Mouse (Mus musculus) heart, embryonic 11.5 days (tissue): ENCODE results near the gene Ctsq. TPM values are rescaled to one million over a fixed set of nuclear protein-coding genes. Genes with fewer than 3 reads are reported as not detected.
"Not testable (repeated sequence)": the region's sequence is repeated elsewhere in the genome, so short reads cannot be mapped to it uniquely, and the experiment has no call there.

Source experiments
- ATAC-seq: fragments of 200-750 bp; cut with Nextera tagmentation; replicated peaks from 2 replicates; pipeline ENCODE4 v1.8.0; 2017; ENCODE audit warnings: moderate library complexity; ENCODE audit not compliant: insufficient number of reproducible peaks, low FRiP score, low TSS enrichment
- H3K27ac ChIP-seq: fragments of 300-500 bp; sonication (generic); 2 replicates; pipeline ENCODE4 v1.5.1; 2014; ENCODE audit warnings: mild to moderate bottlenecking, low read depth, low read length
- H3K27me3 ChIP-seq: fragments of 300-500 bp; sonication (generic); 2 replicates; pipeline ENCODE4 v1.6.1; 2014; ENCODE audit warnings: mild to moderate bottlenecking, low read length, mixed read lengths; ENCODE audit not compliant: control insufficient read depth, insufficient read depth
- H3K36me3 ChIP-seq: fragments of 300-500 bp; sonication (generic); 2 replicates; pipeline ENCODE4 v1.6.1; 2014; ENCODE audit warnings: mild to moderate bottlenecking, low read length, moderate library complexity, mixed read lengths; ENCODE audit not compliant: control insufficient read depth, insufficient read depth
- H3K4me1 ChIP-seq: fragments of 300-500 bp; sonication (generic); 2 replicates; pipeline ENCODE4 v1.6.1; 2014; ENCODE audit warnings: low read length; ENCODE audit not compliant: control insufficient read depth, insufficient read depth
- H3K4me2 ChIP-seq: fragments of 300-500 bp; sonication (generic); 2 replicates; pipeline ENCODE4 v1.6.1; 2014; ENCODE audit warnings: mild to moderate bottlenecking, moderate library complexity
- H3K4me3 ChIP-seq: fragments of 300-500 bp; sonication (generic); 2 replicates; pipeline ENCODE4 v1.5.1; 2014; ENCODE audit warnings: low read depth, low read length
- H3K9ac ChIP-seq: fragments of 300-500 bp; sonication (generic); 2 replicates; pipeline ENCODE4 v1.6.1; 2014; ENCODE audit warnings: mild to moderate bottlenecking, low read depth, low read length, moderate library complexity
- H3K9me3 ChIP-seq: fragments of 300-500 bp; sonication (generic); replicated peaks from 2 replicates; pipeline ENCODE4 v1.6.1; 2016; ENCODE audit warnings: low read length; ENCODE audit not compliant: control insufficient read depth
- WGBS: fragments of 180-500 bp; shearing (Covaris S2); extraction: QIAGEN DNeasy Blood & Tissue Kit; methylation state at CpG from one replicate; pipeline ENCODE4 v1.1.7; 2014; ENCODE audit not compliant: insufficient replicate concordance; 5-methylcytosine and 5-hydroxymethylcytosine counted together
- polyA plus RNA-seq: library from polyadenylated mRNA; unstranded; fragments of >200 nt; fragmentation: Nextera tagmentation; extraction: Ambion mirVana; gene quantifications from 2 replicates; pipeline ENCODE4 v1.2.1, GENCODE M21; 2014

The Ctsq gene
- polyA plus RNA-seq = not detected in 2 replicates

GRCm38 (mm10) chr13:61040531-61040930 lies at the start of gene Ctsq:
Gene Ctsq, minus strand, starts transcription at chr13:61040631.
- no peak within 1 kb of the TSS for H3K4me2 ChIP-seq
- no peaks in the 10 kb centered on the region for H3K27me3 ChIP-seq
- peaks cover 4% of the 10 kb centered on the region; the same call in 1 of the 2 replicates for H3K9me3 ChIP-seq
- no peak within 1 kb of the TSS for H3K27ac ChIP-seq
- no peak within 1 kb of the TSS for H3K9ac ChIP-seq
- no peaks in the 10 kb centered on the region for H3K36me3 ChIP-seq
- no peak within 1 kb of the TSS for H3K4me3 ChIP-seq
- no peak for ATAC-seq
- H3K4me1 ChIP-seq = no peaks in the 10 kb centered on the region
- WGBS = 45% methylated on average over 3 of the region's 3 CpGs

- 68% methylated on average over 3 of the region's 3 CpGs for WGBS
- no peak for ATAC-seq
- H3K9ac ChIP-seq = no peak overlapping the region
- H3K4me1 ChIP-seq = no peaks in the 10 kb centered on the region
- H3K27ac ChIP-seq = no peak overlapping the region
- H3K36me3 ChIP-seq = no peaks in the 10 kb centered on the region
- no peaks in the 10 kb centered on the region; the same call in 1 of the 2 replicates for H3K9me3 ChIP-seq
- no peak overlapping the region for H3K4me2 ChIP-seq
- H3K4me3 ChIP-seq = no peak overlapping the region
- H3K27me3 ChIP-seq = no peaks in the 10 kb centered on the region
Observed at GRCm38 (mm10) chr13:61022785-61023184, 17.6 kb downstream of the Ctsq start.

DNA sequence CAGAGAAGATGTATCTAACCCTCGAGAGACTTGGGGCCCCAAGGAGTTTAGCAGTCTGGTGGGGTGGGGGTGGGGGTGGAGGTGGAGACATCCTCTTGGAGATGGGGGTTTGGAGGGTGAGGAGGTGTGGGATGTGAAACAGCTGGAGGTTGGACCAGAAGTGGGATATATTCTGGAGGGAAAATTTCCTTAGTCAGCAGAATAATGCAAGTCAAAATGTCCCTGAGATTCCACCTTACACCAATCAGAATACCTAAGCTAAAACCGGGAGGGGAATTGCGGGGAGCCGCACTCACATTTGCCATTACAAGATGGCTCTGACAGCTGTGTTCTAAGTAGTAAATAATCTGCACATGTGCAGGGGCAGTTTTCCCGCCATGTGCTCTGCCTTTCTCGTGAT lies 18.6 kb downstream of the Ctsq start:
- ATAC-seq = no peak
- Histone ChIP-seq H3K4me1 (no peaks in the 10 kb centered on the region), H3K9me3 (no peaks in the 10 kb centered on the region; the same call in 1 of the 2 replicates), H3K27ac (no peak overlapping the region), H3K4me2 (no peak overlapping the region), H3K4me3 (no peak overlapping the region), H3K36me3 (no peaks in the 10 kb centered on the region), H3K27me3 (no peaks in the 10 kb centered on the region), H3K9ac (no peak overlapping the region)
- 92% methylated on average over 5 of the region's 6 CpGs for WGBS

DNA sequence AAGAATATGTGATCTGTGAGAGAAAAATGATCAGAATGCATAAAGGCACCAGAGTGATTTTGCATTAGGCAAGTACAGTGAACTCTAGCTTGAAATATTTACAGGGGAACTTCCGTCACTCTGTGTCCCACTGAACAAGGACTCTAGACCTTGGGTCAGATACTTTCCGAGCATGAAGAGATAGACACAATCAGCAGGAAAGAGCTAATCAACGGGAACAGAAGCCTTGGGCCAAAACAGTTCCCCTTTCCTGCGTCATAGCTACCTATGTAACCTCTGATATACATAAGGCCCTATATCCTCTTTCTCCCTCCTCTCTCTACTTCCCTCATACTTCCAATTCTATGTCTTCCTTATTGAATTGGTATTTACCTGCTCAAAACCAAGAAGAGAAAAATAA lies 30.3 kb downstream of the Ctsq start:
- Histone ChIP-seq H3K9ac (no peak overlapping the region), H3K27me3 (no peaks in the 10 kb centered on the region), H3K9me3 (no peaks in the 10 kb centered on the region), H3K4me1 (no peaks in the 10 kb centered on the region), H3K36me3 (no peaks in the 10 kb centered on the region), H3K4me2 (no peak overlapping the region), H3K4me3 (no peak overlapping the region), H3K27ac (no peak overlapping the region)
- 59% methylated on average over 4 of the region's 4 CpGs for WGBS
- ATAC-seq = no peak

DNA sequence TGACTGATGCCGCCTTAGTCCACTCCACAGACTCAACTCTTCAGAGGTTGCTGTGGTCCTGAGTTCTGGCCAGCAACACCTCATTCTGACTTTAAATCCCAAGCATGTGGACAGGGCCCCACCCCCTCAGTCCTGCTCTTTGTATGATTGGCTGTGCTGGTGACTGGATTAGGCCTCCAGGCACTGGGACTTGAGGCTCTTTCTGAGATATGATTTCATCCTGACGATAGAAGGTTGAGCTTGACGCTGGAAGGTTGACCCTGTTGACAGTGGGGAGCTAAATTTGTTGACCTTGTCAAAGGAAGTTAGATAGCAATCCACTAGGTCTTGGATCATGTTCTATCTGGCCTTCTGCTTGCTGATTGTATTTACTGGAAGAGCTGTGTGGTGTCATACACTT lies 34.6 kb downstream of the Ctsq start, which contains the start of gene Ctsj:
Ctsj (minus strand) TSS at position 101 of the 400 bp plus-strand sequence.
- no peak within 1 kb of the TSS for H3K27ac ChIP-seq
- no peaks in the 10 kb centered on the region for H3K27me3 ChIP-seq
- H3K9ac ChIP-seq = no peak within 1 kb of the TSS
- H3K4me3 ChIP-seq = no peak within 1 kb of the TSS
- H3K36me3 ChIP-seq = no peaks in the 10 kb centered on the region
- H3K9me3 ChIP-seq = no peaks in the 10 kb centered on the region; the same call in 1 of the 2 replicates
- ATAC-seq = no peak
- H3K4me2 ChIP-seq = no peak within 1 kb of the TSS
- WGBS = 49% methylated on average over 3 of the region's 3 CpGs
- no peaks in the 10 kb centered on the region for H3K4me1 ChIP-seq

- Histone ChIP-seq H3K9me3 (peaks cover 2% of the 10 kb centered on the region; the same call in 1 of the 2 replicates), H3K4me1 (no peaks in the 10 kb centered on the region), H3K4me3 (no peak overlapping the region), H3K27ac (no peak overlapping the region), H3K27me3 (no peaks in the 10 kb centered on the region), H3K4me2 (no peak overlapping the region), H3K36me3 (no peaks in the 10 kb centered on the region), H3K9ac (no peak overlapping the region)
- WGBS = 55% methylated on average over 2 of the region's 2 CpGs
- ATAC-seq = no peak
Observed at GRCm38 (mm10) chr13:60997600-60997999, 42.8 kb downstream of the Ctsq start.

GRCm38 (mm10) chr13:60986915-60987314 lies 53.5 kb downstream of the Ctsq start:
- WGBS = 72% methylated on average over 3 of the region's 5 CpGs

More at GRCm38 (mm10) chr13:60986915-60987314, 53.5 kb downstream of the Ctsq start:
- H3K9ac ChIP-seq, H3K36me3 ChIP-seq, H3K4me3 ChIP-seq, H3K4me2 ChIP-seq, H3K27ac ChIP-seq, H3K9me3 ChIP-seq, ATAC-seq, H3K4me1 ChIP-seq, H3K27me3 ChIP-seq: not testable (repeated sequence)

Other genes with a start within 250 kb of the Ctsq start
- not detected in 2 replicates for gene Ctsll3, start 237.8 kb downstream of the Ctsq start, polyA plus RNA-seq
- gene 4930486L24Rik, start 176.2 kb downstream of the Ctsq start, polyA plus RNA-seq = not detected in 2 replicates
- 0.48 and 0.49 TPM in 2 replicates for gene Gm49392, start 143.7 kb downstream of the Ctsq start, polyA plus RNA-seq
- gene Ctla2b, start 143.2 kb downstream of the Ctsq start, polyA plus RNA-seq = 4.2 and 4.7 TPM in 2 replicates
- not detected in 2 replicates for gene Tpbpb, start 135.8 kb downstream of the Ctsq start, polyA plus RNA-seq
- not detected in 2 replicates for gene Gm49393, start 105.0 kb downstream of the Ctsq start, polyA plus RNA-seq
- gene Gm49391, start 104.1 kb downstream of the Ctsq start, polyA plus RNA-seq = 4.6 TPM in 1 of 2 replicates, not detected in the other
- 60.7 and 62.5 TPM in 2 replicates for gene Ctla2a, start 104.0 kb downstream of the Ctsq start, polyA plus RNA-seq
- gene Tpbpa, start 98.6 kb downstream of the Ctsq start, polyA plus RNA-seq = not detected in 2 replicates
- 0.17 and 0.30 TPM in 2 replicates for gene Ctsj, start 34.7 kb downstream of the Ctsq start, polyA plus RNA-seq
- gene Ctsr, start 123.6 kb upstream of the Ctsq start, polyA plus RNA-seq = not detected in 2 replicates
- not detected in 2 replicates for gene Cts6, start 162.8 kb upstream of the Ctsq start, polyA plus RNA-seq
- gene Cts8, start 214.7 kb upstream of the Ctsq start, polyA plus RNA-seq = not detected in 2 replicates
- gene Gm49398, start 248.2 kb upstream of the Ctsq start, polyA plus RNA-seq = not detected in 2 replicates